ENCODE assay signal across 8 mouse cellular contexts in the genomic region with DNA sequence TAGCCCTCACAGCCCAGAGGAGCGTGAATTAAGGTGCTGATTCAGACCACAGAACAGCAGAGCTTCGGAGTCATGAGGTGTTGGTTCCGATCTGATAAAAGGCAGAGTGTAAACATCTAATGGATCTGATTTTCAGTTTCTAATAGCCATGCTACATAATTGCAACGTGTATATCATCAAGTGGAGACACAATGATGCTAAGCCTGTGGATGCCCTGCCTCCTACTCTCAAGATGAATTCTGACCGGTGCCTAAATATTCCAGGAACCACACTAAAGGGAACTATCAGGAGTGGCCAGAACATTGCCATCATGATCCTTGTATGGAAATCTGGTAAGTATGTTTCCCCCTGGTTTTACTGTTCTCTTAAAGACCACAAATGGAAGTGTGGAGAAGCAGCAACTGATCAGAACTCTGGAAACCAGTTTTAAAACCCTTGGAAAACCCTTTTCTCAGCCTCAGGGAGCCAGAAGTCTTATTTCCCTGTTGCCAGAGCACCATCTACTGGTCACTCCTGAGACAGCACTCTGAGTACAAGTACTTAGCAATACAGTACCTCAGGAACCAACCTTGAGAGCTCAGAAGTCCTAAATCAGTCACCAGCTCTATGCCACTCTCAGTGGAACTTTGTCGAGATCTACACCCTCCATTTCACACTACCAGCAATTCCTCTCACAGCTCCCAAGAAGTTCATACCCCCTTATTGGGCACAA.
DNase-seq lines count a peak whose midpoint lies in the region; ATAC-seq lines count a peak whose summit lies in the region.

No protein-coding gene starts in this region.

- no peak overlapping the region for H3K9ac ChIP-seq in forebrain, embryonic 11.5 days (ENCODE audit: low read length)

- no peaks in the 10 kb centered on the region for H3K9me3 ChIP-seq in forebrain, embryonic 11.5 days (ENCODE audit: control insufficient read depth, low read length)

- peaks cover 31% of the 10 kb centered on the region for H3K27me3 ChIP-seq in forebrain, embryonic 11.5 days (ENCODE audit: control insufficient read depth, insufficient read depth, low read length)

- H3K4me3 ChIP-seq in forebrain, embryonic 11.5 days (ENCODE audit: low read depth, low read length): no peak overlapping the region

- peak; percentile 80 for DNase-seq in urinary bladder, postnatal 14 days (ENCODE audit: low spot score)
- no peak for DNase-seq in urinary bladder, adult 2 months (ENCODE audit: low spot score)
- DNase-seq in c-Kit-positive CD71-positive TER-119-negative erythroid progenitor cells, embryonic 14.5 days (ENCODE audit: low read depth): peak; percentile 34
- DNase-seq in forebrain, embryonic 11.5 days (ENCODE audit: low spot score): peak; percentile 84
- peak; percentile 52 for DNase-seq in induced T-regulatory cell, adult 2 months (ENCODE audit: low read depth)
- peak; percentile 87 to 95 for DNase-seq in left cerebral cortex, postnatal 25 days (ENCODE audit: low spot score in 2 of 2)
- peak; percentile 50 for DNase-seq in retina, adult 2 months (ENCODE audit: low read depth, low spot score)
- peak; percentile 30 to 77 for DNase-seq in urinary bladder, postnatal 4 days (ENCODE audit: low spot score in 2 of 2)

- H3K4me1 ChIP-seq in forebrain, embryonic 11.5 days (replicated peaks; ENCODE audit: control insufficient read depth, insufficient read depth, low read length): 0 out of 2 replicates have a peak, but pooled peaks cover 6% of the 10 kb centered on the region

- H3K36me3 ChIP-seq in forebrain, embryonic 11.5 days (ENCODE audit: control insufficient read depth, insufficient read depth, low read length): no peaks in the 10 kb centered on the region

- no peak overlapping the region for H3K4me2 ChIP-seq in forebrain, embryonic 11.5 days (ENCODE audit: low read depth, low read length, severe bottlenecking)

- 64% methylated on average over 6 of the region's 6 CpGs for WGBS in forebrain, embryonic 11.5 days

- no peak overlapping the region for H3K27ac ChIP-seq in forebrain, embryonic 11.5 days (ENCODE audit: low read depth, low read length)

- no peak for ATAC-seq in forebrain, embryonic 11.5 days (replicated peaks; ENCODE audit: low FRiP score)

- intact Hi-C loops in left cerebral cortex, postnatal 25 days (cut with DNase I): loop anchor here (1.0 to 5.0 kb wide), 4 partner anchors 112 to 832 kb away; a partner anchor contains a TSS
